Mouse (Mus musculus) erythroblast, embryonic 14.5 days (primary cell): ENCODE results near the gene L3mbtl3. TPM values are rescaled to one million over a fixed set of nuclear protein-coding genes. Genes with fewer than 3 reads are reported as not detected.

ENCODE experiments used
- H3K27me3 ChIP-seq: 2 replicates; pipeline ENCODE4 v1.6.1; 2012; ENCODE audit warnings: inconsistent platforms; ENCODE audit not compliant: control insufficient read depth
- H3K36me3 ChIP-seq: 2 replicates; pipeline ENCODE4 v1.6.1; 2012; ENCODE audit warnings: mild to moderate bottlenecking, inconsistent platforms; ENCODE audit not compliant: control insufficient read depth
- H3K4me1 ChIP-seq: 2 replicates; pipeline ENCODE4 v1.6.1; 2012; ENCODE audit warnings: inconsistent platforms; ENCODE audit not compliant: control insufficient read depth
- H3K4me3 ChIP-seq: replicated peaks from 2 replicates; pipeline ENCODE3; 2012; ENCODE audit warnings: moderate library complexity, mild to moderate bottlenecking, inconsistent platforms
- H3K9me3 ChIP-seq: 2 replicates; pipeline ENCODE4 v1.6.1; 2012; ENCODE audit warnings: low read length, inconsistent platforms, mixed read lengths; ENCODE audit not compliant: control insufficient read depth
- GATA1 ChIP-seq: IDR thresholded peaks from 2 replicates; pipeline ENCODE4 v1.6.1; 2012; ENCODE audit warnings: low read length, inconsistent platforms, mixed read lengths
- TAL1 ChIP-seq: IDR thresholded peaks from 3 replicates; pipeline ENCODE4 v1.6.1; 2012; ENCODE audit warnings: low read length, inconsistent platforms, mixed read lengths
- polyA plus RNA-seq: library from polyadenylated mRNA; stranded (reverse); fragments of >175 nt; gene quantifications from 2 replicates; pipeline ENCODE4 v1.2.3, GENCODE M21; 2012

The L3mbtl3 gene
- polyA plus RNA-seq, 1 experiment, result 0.02 TPM

DNA sequence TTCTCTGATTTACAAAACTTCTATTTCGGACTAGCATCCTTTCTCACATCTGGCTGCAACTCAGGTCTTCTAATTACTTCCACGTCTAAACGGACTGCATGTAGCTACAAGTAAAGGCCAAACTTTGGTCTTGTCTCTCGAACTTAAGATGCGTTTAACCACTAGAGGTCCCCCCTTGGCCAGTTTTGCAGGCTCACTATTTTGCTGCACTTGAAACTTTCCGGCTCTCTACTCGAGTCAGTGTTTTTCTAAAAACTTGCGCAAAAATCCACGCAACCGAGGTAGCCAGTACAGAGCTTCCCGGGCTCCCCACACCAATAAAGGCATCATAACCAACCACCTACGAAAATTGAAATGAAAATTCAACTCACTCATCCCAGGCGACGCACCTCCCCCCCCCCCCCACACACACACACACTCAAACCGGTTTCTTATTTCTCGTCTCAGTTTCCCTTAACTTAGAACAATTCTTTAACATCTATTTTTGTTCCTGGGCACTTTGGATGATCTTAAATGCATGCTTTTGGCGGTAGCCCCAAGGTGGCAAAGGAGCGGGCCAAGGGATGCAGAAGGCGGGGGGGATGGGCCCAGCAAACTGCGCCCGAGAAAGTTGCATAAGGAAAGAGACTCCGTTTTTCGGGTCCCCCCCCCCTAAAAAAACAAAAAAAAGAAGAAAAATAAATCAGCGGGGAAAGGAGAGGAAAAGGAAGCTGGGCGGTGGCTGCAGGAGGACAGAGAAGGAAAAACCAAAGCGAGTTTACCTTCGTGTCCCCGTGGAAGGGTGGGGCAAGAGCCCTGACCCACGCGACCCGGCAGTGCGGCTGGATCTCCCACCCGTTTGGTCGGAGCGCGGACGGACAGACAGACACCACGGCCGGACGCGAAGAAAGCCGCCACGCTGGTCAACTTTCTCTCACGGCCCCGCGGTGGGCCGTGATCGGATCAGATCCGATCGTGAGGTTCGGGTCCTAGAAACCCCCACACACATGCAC lies 2.5 kb downstream of the L3mbtl3 start:
- TF ChIP-seq TAL1, result no peak
- no peaks in the 10 kb centered on the region for H3K9me3 ChIP-seq
- H3K4me1 ChIP-seq, result peaks cover 11% of the 10 kb centered on the region
- H3K4me3 ChIP-seq, result peak overlapping the region; percentile 65
- no peaks in the 10 kb centered on the region for H3K36me3 ChIP-seq
- H3K27me3 ChIP-seq, result peaks cover 50% of the 10 kb centered on the region

DNA sequence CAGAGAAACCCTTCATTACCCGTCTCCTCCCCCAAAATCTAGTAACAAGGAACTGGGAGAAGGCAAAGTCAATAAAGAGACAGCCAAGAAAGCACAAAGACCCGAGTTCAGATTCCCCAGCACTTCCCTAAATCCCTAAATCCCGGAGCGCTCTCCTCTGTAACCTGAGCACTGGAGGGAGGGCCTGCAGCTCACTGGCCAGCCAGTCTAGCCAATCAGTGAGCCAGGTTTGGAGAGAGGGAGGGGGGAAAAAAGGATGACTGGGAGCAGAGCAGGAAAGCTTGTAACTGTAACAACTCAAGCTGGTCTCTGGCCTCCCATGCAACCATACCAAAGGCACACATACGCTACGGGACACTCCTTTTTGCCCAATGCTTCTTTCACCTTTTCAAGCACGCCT lies 4.4 kb downstream of the L3mbtl3 start:
- Histone ChIP-seq H3K4me3 (no peak overlapping the region), H3K9me3 (no peaks in the 10 kb centered on the region), H3K36me3 (no peaks in the 10 kb centered on the region), H3K4me1 (peaks cover 11% of the 10 kb centered on the region), H3K27me3 (peaks cover 41% of the 10 kb centered on the region)
- TF ChIP-seq TAL1 (no peak), GATA1 (no peak)

DNA sequence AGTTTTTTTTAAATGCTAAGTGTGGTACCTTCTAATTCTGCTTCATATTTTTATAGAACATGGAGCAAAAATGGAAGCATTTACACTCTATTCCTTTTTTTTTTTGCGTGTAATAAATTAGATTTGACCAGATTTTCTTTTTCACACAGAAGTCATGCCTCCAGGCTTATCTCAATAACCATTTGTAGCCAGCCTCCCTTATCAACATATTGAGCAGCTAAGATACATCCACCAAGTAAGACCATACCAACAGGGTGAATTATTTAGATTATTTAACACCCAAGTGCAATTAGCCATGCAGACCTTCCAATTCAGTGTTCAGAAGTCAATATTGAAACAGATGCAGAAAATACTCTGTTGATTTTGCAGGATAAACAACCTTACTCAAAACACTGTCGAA lies 10.8 kb downstream of the L3mbtl3 start:
- TF ChIP-seq TAL1, result no peak
- no peak for TF ChIP-seq GATA1
- no peaks in the 10 kb centered on the region for H3K4me1 ChIP-seq

DNA sequence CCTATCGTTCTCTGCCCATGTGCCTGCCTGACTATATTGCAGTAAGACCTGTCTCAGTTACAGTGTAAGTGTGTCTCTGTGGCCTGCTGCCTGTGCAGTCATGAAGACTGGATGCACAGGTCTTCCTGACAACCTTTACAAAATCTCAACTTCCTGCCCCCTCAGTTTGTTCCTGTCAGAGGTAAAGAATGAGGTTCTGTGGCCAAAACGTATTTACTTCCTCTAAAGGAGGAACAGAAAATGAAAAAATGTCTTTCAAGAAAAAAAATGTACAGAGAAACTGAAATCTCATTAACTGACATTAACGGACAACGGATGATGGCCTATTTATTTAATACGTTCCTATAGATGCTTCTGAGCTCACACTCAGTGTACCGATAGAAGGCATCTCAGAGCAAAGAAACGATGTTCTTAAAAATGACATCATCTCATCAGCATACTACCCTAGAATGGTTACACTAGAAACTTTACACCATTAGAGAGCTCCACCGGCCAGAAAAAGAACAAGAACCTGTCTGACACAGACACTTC lies 11.4 kb downstream of the L3mbtl3 start:
- no peak overlapping the region for H3K4me3 ChIP-seq
- no peaks in the 10 kb centered on the region for H3K27me3 ChIP-seq
- no peaks in the 10 kb centered on the region for H3K9me3 ChIP-seq
- no peaks in the 10 kb centered on the region for H3K36me3 ChIP-seq
- TF ChIP-seq GATA1, result no peak
- TF ChIP-seq TAL1, result no peak
- H3K4me1 ChIP-seq, result no peaks in the 10 kb centered on the region

More for the DNA sequence above, 10.8 kb downstream of the L3mbtl3 start:
- H3K27me3 ChIP-seq, result no peaks in the 10 kb centered on the region
- H3K9me3 ChIP-seq, result no peaks in the 10 kb centered on the region
- no peak overlapping the region for H3K4me3 ChIP-seq
- no peaks in the 10 kb centered on the region for H3K36me3 ChIP-seq

DNA sequence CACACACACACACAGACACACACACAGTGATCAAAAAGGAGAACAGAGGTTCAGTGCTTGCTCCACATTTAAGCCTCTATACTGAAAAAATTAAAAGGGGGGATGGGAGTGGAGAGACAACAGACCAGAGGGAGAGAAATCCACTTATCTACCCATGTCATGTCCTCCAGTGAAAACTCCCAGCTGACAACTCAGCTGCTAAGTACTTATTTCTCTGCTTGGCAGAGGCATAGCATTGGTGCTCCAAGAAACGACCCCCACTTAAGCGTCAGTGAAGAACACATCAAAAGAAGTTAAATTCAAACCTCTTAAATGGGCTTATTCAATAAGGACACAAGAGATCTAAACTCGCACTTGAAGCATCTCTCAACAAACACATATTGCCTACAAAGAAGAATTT lies 12.2 kb downstream of the L3mbtl3 start:
- Histone ChIP-seq H3K36me3 (no peaks in the 10 kb centered on the region), H3K4me1 (no peaks in the 10 kb centered on the region), H3K27me3 (no peaks in the 10 kb centered on the region), H3K4me3 (no peak overlapping the region), H3K9me3 (no peaks in the 10 kb centered on the region)
- TF ChIP-seq TAL1 (no peak), GATA1 (no peak)

DNA sequence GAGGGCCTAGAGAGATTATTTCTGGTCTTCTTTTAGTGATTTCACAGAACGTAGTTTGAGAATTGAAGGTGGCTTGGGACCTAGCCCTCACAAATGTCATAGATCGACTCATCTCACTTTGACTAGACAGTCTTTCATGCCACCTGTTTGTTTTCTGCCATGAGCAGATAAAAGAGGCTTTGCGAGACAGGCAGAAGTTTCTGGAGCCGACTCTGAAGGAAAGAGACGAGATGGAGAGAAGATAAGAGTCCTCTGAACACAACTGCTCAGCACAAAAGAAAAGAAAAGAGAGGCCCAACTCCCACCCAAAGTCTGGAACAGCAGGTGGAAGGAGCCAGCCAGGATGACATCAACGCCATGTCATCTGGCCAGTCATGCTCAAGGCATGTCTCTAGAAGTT lies 17.0 kb downstream of the L3mbtl3 start:
- H3K4me1 ChIP-seq, result no peaks in the 10 kb centered on the region
- H3K27me3 ChIP-seq, result no peaks in the 10 kb centered on the region
- H3K36me3 ChIP-seq, result no peaks in the 10 kb centered on the region
- TF ChIP-seq GATA1 (no peak), TAL1 (no peak)
- H3K4me3 ChIP-seq, result no peak overlapping the region
- H3K9me3 ChIP-seq, result no peaks in the 10 kb centered on the region

DNA sequence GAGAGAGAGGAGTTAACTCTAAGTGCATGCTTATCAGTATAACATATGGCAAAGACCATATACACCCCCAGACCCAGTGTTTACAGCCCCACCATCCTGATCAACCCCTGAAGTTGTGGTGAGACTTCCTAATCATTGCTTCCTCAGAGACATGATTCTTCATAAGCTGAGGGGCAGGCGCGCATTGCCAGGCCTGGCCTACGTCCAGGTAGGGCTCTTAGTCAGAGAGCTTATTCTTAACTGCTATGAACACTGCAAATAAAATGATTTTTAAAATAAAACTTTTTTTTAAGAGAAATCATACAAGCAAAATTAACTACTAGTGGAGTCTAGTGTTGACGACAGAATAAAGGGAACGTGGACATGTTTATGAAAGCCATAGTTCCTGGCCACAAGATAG lies 17.5 kb downstream of the L3mbtl3 start:
- Histone ChIP-seq H3K27me3 (no peaks in the 10 kb centered on the region), H3K9me3 (no peaks in the 10 kb centered on the region), H3K4me1 (no peaks in the 10 kb centered on the region), H3K4me3 (no peak overlapping the region), H3K36me3 (no peaks in the 10 kb centered on the region)
- TF ChIP-seq GATA1 (no peak), TAL1 (no peak)

DNA sequence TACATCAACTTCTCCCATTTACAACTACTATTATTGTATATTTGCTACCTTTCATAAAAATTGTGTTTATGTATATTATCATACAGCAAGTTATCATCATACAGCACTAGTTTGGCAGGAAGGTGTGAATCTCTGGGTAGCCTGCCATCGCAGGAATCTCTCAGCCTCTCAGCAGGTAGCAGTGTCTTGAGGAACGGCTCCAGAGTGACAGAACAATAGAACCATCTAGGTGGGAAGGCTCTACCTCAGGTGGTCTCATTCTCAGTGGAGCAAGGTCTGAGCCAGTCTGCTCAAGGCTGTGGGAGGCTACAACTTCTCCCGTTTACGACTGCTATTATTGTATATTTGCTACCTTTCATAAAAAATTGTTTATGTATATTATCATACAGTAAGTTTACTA lies 22.0 kb downstream of the L3mbtl3 start:
- H3K4me3 ChIP-seq, result no peak overlapping the region
- H3K4me1 ChIP-seq, result no peaks in the 10 kb centered on the region
- TF ChIP-seq TAL1, result no peak
- no peak for TF ChIP-seq GATA1
- no peaks in the 10 kb centered on the region for H3K36me3 ChIP-seq
- H3K27me3 ChIP-seq, result no peaks in the 10 kb centered on the region
- no peaks in the 10 kb centered on the region for H3K9me3 ChIP-seq

DNA sequence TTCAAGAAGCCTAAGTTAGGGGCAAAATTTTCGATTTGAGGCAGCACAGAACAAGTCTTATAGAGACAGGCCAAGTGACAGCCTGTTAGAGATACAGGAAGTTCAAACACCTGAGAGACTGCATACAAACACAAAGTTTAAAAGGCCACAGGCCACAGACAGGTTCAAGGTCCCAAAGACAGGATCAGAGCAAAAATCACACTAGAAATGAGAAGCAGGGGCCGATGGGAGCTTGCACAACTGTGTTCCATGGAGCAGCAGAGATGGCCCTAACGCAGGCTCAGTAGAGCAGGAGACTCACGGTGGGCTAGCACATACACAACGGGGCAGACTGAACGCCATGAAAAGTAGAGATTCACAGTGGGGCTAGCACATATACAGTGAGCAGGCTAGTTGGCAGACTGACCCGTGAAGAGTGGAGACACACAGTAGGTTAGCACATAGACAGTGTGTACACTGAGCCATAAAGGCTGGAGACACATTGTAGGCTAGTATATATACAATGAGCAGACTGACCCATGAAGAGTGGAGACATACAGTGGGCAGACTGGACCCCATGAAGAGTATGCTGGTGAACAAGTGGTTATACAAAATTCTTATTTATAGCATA lies 24.5 kb downstream of the L3mbtl3 start:
- H3K9me3 ChIP-seq, result no peaks in the 10 kb centered on the region
- H3K36me3 ChIP-seq, result no peaks in the 10 kb centered on the region
- no peaks in the 10 kb centered on the region for H3K4me1 ChIP-seq
- H3K27me3 ChIP-seq, result no peaks in the 10 kb centered on the region
- TF ChIP-seq TAL1 (no peak), GATA1 (no peak)
- H3K4me3 ChIP-seq, result no peak overlapping the region
